Mouse (Mus musculus) liver, embryonic 15.5 days (tissue): Measurements from ENCODE around the gene Prkci. TPM values are rescaled to one million over a fixed set of nuclear protein-coding genes. Genes with fewer than 3 reads are reported as not detected.

ENCODE experiments used
- ATAC-seq: fragments of 200-750 bp; cut with Nextera tagmentation; 2 replicates; pipeline ENCODE4 v1.8.0; 2017; ENCODE audit warnings: moderate number of reproducible peaks, mild to moderate bottlenecking, moderate library complexity; ENCODE audit not compliant: insufficient read depth
- H3K27ac ChIP-seq: fragments of 300-500 bp; sonication (generic); replicated peaks from 2 replicates; pipeline ENCODE4 v1.5.1; 2015; ENCODE audit warnings: mild to moderate bottlenecking, inconsistent platforms
- H3K27me3 ChIP-seq: fragments of 300-500 bp; sonication (generic); 2 replicates; pipeline ENCODE4 v1.6.1; 2015; ENCODE audit warnings: mild to moderate bottlenecking, inconsistent platforms
- H3K36me3 ChIP-seq: fragments of 300-500 bp; sonication (generic); replicated peaks from 2 replicates; pipeline ENCODE4 v1.6.1; 2015; ENCODE audit warnings: moderate library complexity, mild to moderate bottlenecking, inconsistent platforms
- H3K4me1 ChIP-seq: fragments of 300-500 bp; sonication (generic); replicated peaks from 2 replicates; pipeline ENCODE4 v1.6.1; 2015; ENCODE audit warnings: inconsistent platforms
- H3K4me2 ChIP-seq: fragments of 300-500 bp; sonication (generic); 2 replicates; pipeline ENCODE4 v1.6.1; 2015; ENCODE audit warnings: moderate library complexity, mild to moderate bottlenecking, inconsistent platforms
- H3K4me3 ChIP-seq: fragments of 300-500 bp; sonication (generic); replicated peaks from 2 replicates; pipeline ENCODE4 v1.5.1; 2015; ENCODE audit warnings: mild to moderate bottlenecking, inconsistent platforms
- H3K9ac ChIP-seq: fragments of 300-500 bp; sonication (generic); 2 replicates; pipeline ENCODE4 v1.6.1; 2015; ENCODE audit warnings: moderate library complexity, mild to moderate bottlenecking, inconsistent platforms
- H3K9me3 ChIP-seq: fragments of 300-500 bp; sonication (generic); replicated peaks from 2 replicates; pipeline ENCODE4 v1.6.1; 2016; ENCODE audit warnings: inconsistent platforms
- WGBS: fragments of 180-500 bp; shearing (Covaris S2); methylation state at CpG from one replicate; pipeline ENCODE4 v1.1.7; 2015; ENCODE audit warnings: mixed read lengths; ENCODE audit not compliant: insufficient replicate concordance; 5-methylcytosine and 5-hydroxymethylcytosine counted together
- polyA plus RNA-seq: library from polyadenylated mRNA; unstranded; fragments of >200 nt; fragmentation: Nextera tagmentation; extraction: Ambion mirVana; gene quantifications from 2 replicates; pipeline ENCODE4 v1.2.1, GENCODE M21; 2015

The Prkci gene
- polyA plus RNA-seq, result 5.1 and 5.4 TPM in 2 replicates

DNA sequence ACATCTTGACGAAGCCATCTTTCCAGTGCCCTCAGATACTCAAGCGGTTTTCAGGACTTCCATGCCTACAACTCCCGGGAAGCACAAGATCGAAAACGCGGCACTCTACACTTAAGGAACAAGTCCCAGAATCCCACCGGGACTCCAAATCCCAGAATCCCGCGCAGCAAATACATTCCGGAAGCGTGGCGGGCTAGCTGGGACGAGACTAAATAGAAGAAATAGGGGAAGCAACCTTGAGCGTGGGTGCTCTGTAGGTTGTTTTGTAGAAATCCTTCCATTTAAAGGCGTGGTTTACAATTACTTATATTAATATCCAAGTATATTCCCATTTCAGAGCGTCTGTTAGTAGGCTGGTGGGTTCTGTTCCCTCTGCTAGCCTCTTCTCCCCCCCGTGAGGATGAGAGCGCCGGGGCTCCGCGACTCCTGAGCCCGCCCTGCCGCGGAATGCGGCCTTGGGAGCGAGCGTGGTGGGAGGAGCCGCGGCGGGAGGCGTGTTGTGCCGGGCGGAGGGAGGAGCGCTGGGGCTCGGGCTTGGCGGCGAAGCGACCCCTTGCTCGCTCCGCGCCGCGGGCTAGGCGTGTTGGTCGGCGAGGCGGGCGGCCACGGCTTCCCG is at the start of gene Prkci:
Gene Prkci (plus strand): TSS at position 465 of the 616 bp plus-strand sequence.
- H3K27ac ChIP-seq, result peak within 1 kb of the TSS; percentile 56
- H3K9me3 ChIP-seq, result no peaks in the 10 kb centered on the region
- peak within 1 kb of the TSS; percentile 95 for H3K4me2 ChIP-seq
- H3K4me3 ChIP-seq, result peak within 1 kb of the TSS; percentile 88
- no peaks in the 10 kb centered on the region for H3K36me3 ChIP-seq
- H3K9ac ChIP-seq, result peak within 1 kb of the TSS; percentile 81
- H3K4me1 ChIP-seq, result peaks cover 38% of the 10 kb centered on the region
- ATAC-seq, result peak; percentile 98
- under 1% methylated on average over 50 of the region's 50 CpGs for WGBS
- H3K27me3 ChIP-seq, result no peaks in the 10 kb centered on the region

DNA sequence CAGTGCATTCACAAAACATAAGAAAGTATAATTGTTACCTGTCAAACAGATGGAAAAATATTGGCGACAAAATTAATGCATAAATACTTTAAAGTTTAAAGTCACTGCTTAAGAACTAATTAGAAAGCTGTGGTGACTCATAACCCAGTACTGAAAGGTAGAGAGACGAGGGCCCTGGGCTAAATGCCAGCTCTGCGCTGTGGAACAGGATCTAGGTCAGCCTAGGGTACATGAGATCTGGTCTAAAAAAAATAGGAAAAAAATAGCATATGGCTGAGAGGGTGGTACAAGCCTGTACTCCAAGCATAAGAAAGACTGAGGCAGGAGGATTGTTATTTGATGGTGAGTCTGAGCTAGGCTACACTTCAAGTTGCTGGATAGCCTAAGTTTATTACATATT is 43.9 kb upstream of the Prkci start:
- 84% methylated on average over 3 of the region's 3 CpGs for WGBS
- no peaks in the 10 kb centered on the region for H3K4me1 ChIP-seq
- no peaks in the 10 kb centered on the region for H3K9me3 ChIP-seq
- H3K27me3 ChIP-seq, result no peaks in the 10 kb centered on the region
- no peak overlapping the region for H3K9ac ChIP-seq
- peaks cover 59% of the 10 kb centered on the region for H3K36me3 ChIP-seq
- H3K27ac ChIP-seq, result no peak overlapping the region
- H3K4me2 ChIP-seq, result no peak overlapping the region
- H3K4me3 ChIP-seq, result no peak overlapping the region
- no peak for ATAC-seq

DNA sequence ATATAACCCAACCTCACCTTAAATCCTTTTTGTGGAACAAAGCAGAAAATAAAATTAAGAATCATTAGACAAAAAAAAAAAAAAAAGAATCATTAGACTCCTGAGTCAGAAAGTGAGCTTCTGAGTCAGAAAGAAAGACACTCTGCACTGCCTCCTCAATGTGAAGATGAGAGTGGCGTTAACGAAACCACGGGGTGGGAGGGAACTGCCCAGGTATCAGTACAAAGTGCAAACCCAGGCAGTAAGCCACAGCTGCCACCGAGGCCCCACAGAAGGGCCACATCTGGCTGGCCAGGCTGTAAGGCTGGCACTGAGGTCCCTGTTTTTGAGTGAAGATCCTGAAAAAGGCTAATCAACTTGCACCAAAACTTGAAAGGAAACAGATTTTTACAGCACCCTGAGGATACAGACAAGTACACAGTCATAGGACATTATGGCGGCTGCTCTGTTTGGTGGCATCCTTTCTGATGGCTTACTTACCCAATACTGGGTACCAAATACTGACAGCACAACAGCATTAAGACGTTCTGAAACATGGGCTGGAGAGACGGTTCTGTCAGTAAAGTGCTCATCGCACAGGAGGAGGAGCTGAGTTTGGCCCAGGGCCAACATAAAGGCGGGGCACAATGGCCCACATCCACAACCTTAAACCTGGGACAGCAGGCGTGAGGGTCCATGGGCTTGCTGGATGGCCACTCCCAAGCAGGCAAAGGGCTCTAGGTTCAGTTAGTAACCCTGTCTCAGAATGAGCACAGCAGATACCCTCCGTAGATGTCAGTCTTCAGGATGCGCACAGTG is 43.1 kb upstream of the Prkci start:
- Histone ChIP-seq H3K27me3 (no peaks in the 10 kb centered on the region), H3K4me3 (no peak overlapping the region), H3K27ac (no peak overlapping the region), H3K4me1 (no peaks in the 10 kb centered on the region), H3K4me2 (no peak overlapping the region), H3K9me3 (no peaks in the 10 kb centered on the region), H3K36me3 (peaks cover 60% of the 10 kb centered on the region), H3K9ac (no peak overlapping the region)
- ATAC-seq, result no peak
- 66% methylated on average over 12 of the region's 12 CpGs for WGBS

DNA sequence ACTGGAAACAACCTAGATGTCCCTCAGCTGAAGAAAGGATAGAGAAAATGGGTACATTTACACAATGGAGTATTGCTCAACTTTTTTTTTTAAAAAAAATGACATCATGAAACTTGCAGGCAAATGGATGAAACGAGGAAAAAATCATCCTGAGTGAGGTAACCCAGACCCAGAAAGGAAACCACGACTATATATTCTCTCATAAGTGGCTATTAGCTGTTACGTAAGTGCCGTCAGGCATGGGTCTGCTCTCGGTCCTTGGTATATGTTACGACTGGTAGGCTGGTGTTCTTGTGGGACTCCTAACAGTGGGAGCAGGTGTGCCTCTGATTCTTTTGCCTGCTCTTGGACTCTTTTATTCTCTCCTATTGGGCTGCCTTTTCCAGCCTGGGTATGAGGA is 39.2 kb upstream of the Prkci start:
- H3K4me1 ChIP-seq, result no peaks in the 10 kb centered on the region
- 72% methylated on average over 6 of the region's 6 CpGs for WGBS
- no peaks in the 10 kb centered on the region for H3K27me3 ChIP-seq
- H3K9me3 ChIP-seq, result no peaks in the 10 kb centered on the region
- peaks cover 81% of the 10 kb centered on the region for H3K36me3 ChIP-seq
- H3K4me2 ChIP-seq, result no peak overlapping the region
- no peak overlapping the region for H3K9ac ChIP-seq
- H3K4me3 ChIP-seq, result no peak overlapping the region
- H3K27ac ChIP-seq, result no peak overlapping the region
- ATAC-seq, result no peak

DNA sequence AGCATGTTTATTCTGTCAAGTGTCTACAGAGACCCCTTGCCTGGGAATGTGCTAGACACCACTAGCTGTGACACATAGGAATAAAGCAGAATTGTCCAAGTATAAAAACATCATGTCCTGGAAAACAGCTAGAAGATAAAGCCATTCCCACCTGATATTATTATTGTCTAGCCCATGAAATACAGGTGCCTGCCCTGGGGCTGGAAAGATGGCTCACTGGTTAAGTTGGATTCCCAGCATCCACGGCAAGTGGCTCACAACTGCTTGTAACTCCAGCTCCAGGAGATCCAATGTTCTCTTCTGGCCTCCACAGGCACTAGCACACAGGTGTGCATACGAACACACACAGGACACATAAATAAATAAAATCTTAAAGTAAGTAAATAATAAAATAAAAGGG is 36.8 kb upstream of the Prkci start:
- Histone ChIP-seq H3K27me3 (no peaks in the 10 kb centered on the region), H3K9me3 (no peaks in the 10 kb centered on the region), H3K27ac (no peak overlapping the region), H3K4me1 (no peaks in the 10 kb centered on the region), H3K36me3 (peaks cover 83% of the 10 kb centered on the region), H3K9ac (no peak overlapping the region), H3K4me2 (no peak overlapping the region), H3K4me3 (no peak overlapping the region)
- ATAC-seq, result no peak
- 72% methylated on average over 2 of the region's 2 CpGs for WGBS

DNA sequence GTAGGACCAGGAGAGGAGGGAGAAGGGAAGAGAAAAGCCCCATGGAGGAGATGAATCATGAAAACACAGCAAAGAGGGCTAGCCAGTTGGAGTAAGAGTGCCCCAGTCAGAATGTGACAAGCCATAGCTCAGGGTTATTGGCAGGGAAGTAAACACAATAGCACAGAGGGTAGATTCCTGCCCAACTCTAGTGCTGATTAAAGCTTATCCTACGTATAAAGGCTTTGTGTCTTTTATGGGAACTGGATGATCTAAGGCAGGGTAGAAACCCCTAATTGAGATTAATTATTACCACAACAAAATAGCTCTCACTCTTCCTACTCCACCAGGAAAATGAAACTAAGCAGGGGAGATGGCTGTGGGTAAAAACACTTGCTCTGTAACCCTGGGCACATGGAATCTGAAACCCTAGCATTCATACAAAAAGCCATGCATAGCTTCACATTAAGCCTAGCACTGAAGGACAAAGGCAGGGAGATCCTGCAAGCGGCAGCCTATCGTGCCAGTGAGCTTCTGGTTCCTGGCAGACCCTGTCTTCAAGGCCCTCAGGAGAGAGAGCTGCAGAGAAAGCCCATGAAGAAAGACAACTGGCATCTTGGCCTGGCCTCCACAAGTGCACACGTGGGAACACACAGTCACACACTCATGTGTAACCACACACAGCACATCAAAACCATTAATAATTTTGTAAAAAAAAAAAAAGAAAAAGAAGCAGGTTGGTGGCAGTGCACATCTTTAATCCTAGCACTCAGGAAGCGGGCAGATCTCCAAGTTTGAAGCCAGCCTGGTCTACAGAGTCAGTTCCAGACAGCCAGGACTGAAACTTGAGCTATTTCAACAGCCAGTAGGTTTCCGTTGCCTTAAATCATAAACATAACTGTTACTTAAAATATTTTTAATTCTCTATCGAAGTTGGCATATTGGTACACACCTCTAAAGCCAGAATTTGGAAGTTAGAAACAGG is 35.4 kb upstream of the Prkci start:
- WGBS, result 78% methylated on average over 7 of the region's 7 CpGs

DNA sequence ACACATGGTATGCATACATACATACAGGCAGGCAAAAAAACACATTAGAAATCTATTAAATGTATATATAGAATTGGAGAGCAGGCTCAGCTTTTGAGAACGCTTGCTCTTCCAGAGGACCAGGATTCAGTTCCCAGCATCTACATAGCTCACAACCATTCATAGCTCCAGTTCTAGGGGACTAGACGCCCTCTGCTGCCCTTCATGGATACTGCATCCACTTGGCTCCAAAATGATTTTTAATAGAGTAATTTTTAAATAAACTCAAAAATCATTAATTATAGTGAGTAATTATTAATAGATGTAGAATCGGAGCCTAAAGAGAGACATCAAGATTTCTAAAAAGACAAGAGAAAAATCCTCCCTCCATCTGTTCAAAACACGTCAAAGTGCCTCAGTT is 32.4 kb upstream of the Prkci start:
- Histone ChIP-seq H3K4me3 (no peak overlapping the region), H3K9ac (no peak overlapping the region), H3K4me1 (peaks cover 8% of the 10 kb centered on the region), H3K9me3 (no peaks in the 10 kb centered on the region), H3K27ac (no peak overlapping the region), H3K36me3 (peaks cover 71% of the 10 kb centered on the region), H3K4me2 (no peak overlapping the region), H3K27me3 (no peaks in the 10 kb centered on the region)
- no peak for ATAC-seq
- WGBS, result 80% methylated on average over 4 of the region's 4 CpGs

More for the DNA sequence above, 35.4 kb upstream of the Prkci start:
- no peaks in the 10 kb centered on the region for H3K4me1 ChIP-seq
- no peak overlapping the region for H3K4me3 ChIP-seq
- no peak for ATAC-seq
- no peak overlapping the region for H3K4me2 ChIP-seq
- H3K27ac ChIP-seq, result no peak overlapping the region
- H3K9me3 ChIP-seq, result no peaks in the 10 kb centered on the region
- peaks cover 86% of the 10 kb centered on the region for H3K36me3 ChIP-seq
- H3K27me3 ChIP-seq, result no peaks in the 10 kb centered on the region
- H3K9ac ChIP-seq, result no peak overlapping the region

DNA sequence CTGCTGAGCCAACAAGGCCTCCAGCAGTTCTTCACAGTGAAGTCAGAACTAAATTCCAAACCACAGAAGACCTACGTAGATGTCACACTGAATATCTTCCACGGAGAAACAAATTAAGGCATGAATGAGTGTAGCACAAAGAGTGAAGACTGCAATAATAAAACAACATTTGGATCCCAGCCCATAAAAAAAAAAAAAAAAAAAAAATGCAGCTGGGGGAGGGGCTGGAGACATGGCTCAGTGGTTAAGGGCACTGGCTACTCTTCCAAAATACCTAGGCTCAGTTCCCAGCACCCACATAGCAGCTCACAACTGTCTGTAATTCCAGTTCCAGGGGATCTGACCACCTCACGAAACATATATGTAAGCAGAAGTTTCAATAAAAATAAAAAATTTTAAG is 31.3 kb upstream of the Prkci start:
- Histone ChIP-seq H3K27me3 (no peaks in the 10 kb centered on the region), H3K4me2 (no peak overlapping the region), H3K9me3 (no peaks in the 10 kb centered on the region), H3K4me1 (peaks cover 16% of the 10 kb centered on the region), H3K4me3 (no peak overlapping the region), H3K9ac (no peak overlapping the region), H3K27ac (no peak overlapping the region), H3K36me3 (peaks cover 61% of the 10 kb centered on the region)
- ATAC-seq, result no peak
- WGBS, result 78% methylated on average over 3 of the region's 3 CpGs

DNA sequence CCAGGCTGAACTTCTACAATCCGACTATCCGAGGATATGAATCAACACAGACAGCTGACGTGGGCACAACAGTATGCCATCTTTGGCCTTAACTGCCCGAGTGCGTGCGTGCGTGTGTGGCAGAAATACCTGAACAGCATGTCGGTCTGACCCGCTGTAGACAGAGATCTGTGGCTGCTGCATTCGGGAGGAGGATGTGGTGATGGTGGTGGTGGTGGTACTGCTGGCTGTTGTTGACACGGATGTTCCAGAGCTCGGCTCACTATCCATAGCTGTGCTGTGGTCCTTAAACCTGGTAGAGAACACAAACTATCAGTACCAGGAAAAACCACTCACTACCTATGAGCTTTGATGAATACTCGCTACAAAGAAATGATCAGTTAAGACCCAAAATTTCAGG is 29.9 kb upstream of the Prkci start:
- H3K27ac ChIP-seq, result no peak overlapping the region
- H3K36me3 ChIP-seq, result peaks cover 46% of the 10 kb centered on the region
- no peaks in the 10 kb centered on the region for H3K9me3 ChIP-seq
- H3K4me2 ChIP-seq, result no peak overlapping the region
- no peak overlapping the region for H3K9ac ChIP-seq
- no peak for ATAC-seq
- 81% methylated on average over 13 of the region's 13 CpGs for WGBS
- H3K4me3 ChIP-seq, result no peak overlapping the region
- peaks cover 22% of the 10 kb centered on the region for H3K4me1 ChIP-seq
- no peaks in the 10 kb centered on the region for H3K27me3 ChIP-seq

DNA sequence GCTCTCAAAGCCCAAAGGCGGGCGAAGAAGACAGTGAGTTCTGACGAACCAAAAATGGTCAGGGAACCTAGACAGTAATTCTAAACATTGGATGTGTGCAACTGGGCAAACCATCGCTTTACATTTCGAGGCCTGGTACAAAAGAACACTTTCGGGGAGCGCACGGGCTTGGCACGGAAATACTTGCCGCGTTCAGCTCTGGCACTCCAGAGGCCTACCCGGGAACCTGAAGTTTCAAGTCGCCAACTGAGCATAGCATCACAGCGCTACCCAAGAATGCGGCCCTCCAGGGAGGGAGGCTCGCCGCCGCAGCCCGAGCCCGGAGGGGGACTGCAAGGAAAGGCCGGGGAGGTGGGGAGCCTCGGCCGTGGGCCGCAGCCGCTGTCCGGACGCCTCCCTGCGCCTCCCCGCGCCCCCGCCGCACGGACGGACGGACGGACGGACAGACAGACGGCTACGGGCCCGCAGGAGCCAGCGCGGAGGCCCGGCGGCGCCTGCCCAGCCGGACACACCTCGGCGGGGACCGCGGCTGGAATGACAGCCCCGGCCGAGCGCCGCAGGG is 26.9 kb upstream of the Prkci start:
- ATAC-seq, result peak; percentile 75
- Histone ChIP-seq H3K27me3 (no peaks in the 10 kb centered on the region), H3K4me3 (peak overlapping the region; percentile 91), H3K9ac (peak overlapping the region; percentile 90), H3K9me3 (no peaks in the 10 kb centered on the region), H3K4me2 (peak overlapping the region; percentile 81), H3K4me1 (peaks cover 22% of the 10 kb centered on the region), H3K27ac (peak overlapping the region; percentile 72), H3K36me3 (peaks cover 24% of the 10 kb centered on the region)
- 2% methylated on average over 54 of the region's 54 CpGs for WGBS
